Mouse (Mus musculus) myocyte (in vitro differentiated cells): Measurements from ENCODE around the gene Copb1. TPM values are rescaled to one million over a fixed set of nuclear protein-coding genes. Genes with fewer than 3 reads are reported as not detected.

Source experiments
- H3K27me3 ChIP-seq: one replicate; pipeline ENCODE4 v1.6.1; 2011; ENCODE audit not compliant: control insufficient read depth, insufficient read depth, insufficient read length
- H3K36me3 ChIP-seq: one replicate; pipeline ENCODE4 v1.6.1; 2011; ENCODE audit not compliant: control insufficient read depth, insufficient read depth
- H3K4me2 ChIP-seq: one replicate; pipeline ENCODE4 v1.6.1; 2011; ENCODE audit warnings: low read depth, control low read depth
- H3K4me3 ChIP-seq: one replicate; pipeline ENCODE4 v1.5.1; 2011; ENCODE audit warnings: mild to moderate bottlenecking, control low read depth, moderate library complexity
- H3K79me2 ChIP-seq: one replicate; pipeline ENCODE4 v1.6.1; 2011; ENCODE audit not compliant: control insufficient read depth, insufficient read depth
- H3ac ChIP-seq: one replicate; pipeline ENCODE4 v1.6.1; 2011; ENCODE audit not compliant: control insufficient read depth, insufficient read length
- CEBPB ChIP-seq: IDR thresholded peaks from 2 replicates; pipeline ENCODE4 v1.6.1; 2011; ENCODE audit warnings: mild to moderate bottlenecking, moderate library complexity; ENCODE audit not compliant: poor library complexity, insufficient read depth, severe bottlenecking
- E2F4 ChIP-seq: IDR thresholded peaks from one replicate; pipeline ENCODE4 v1.6.1; 2011; ENCODE audit warnings: mild to moderate bottlenecking, control low read depth, moderate library complexity; ENCODE audit not compliant: insufficient read depth
- MAX ChIP-seq: IDR thresholded peaks from one replicate; pipeline ENCODE4 v1.6.1; 2011; ENCODE audit warnings: low read depth, mild to moderate bottlenecking, control low read depth
- MYOD1 ChIP-seq, 3 experiments: IDR thresholded peaks; one replicate each; pipeline ENCODE4 v1.6.1; 2011; ENCODE audit warnings: control low read depth in 2 of 3, low read depth in 2 of 3, mild to moderate bottlenecking in 2 of 3, moderate library complexity in 1 of 3; ENCODE audit not compliant: insufficient read length in 2 of 3, control insufficient read depth in 1 of 3
- MYOG ChIP-seq, 3 experiments: IDR thresholded peaks; one replicate each; pipeline ENCODE4 v1.6.1; 2011; ENCODE audit warnings: control low read depth in 2 of 3, low read depth in 2 of 3, mild to moderate bottlenecking in 2 of 3; ENCODE audit not compliant: insufficient read length in 2 of 3, control insufficient read depth in 1 of 3, insufficient read depth in 1 of 3
- POLR2A ChIP-seq: IDR thresholded peaks from one replicate; pipeline ENCODE4 v1.6.1; 2011; ENCODE audit warnings: low read depth, mild to moderate bottlenecking, control low read depth, moderate library complexity; ENCODE audit not compliant: insufficient read length
- POLR2AphosphoS2 ChIP-seq: IDR thresholded peaks from one replicate; pipeline ENCODE4 v1.6.1; 2011; ENCODE audit warnings: low read depth, control low read depth; ENCODE audit not compliant: insufficient read length
- REST ChIP-seq: IDR thresholded peaks from one replicate; pipeline ENCODE4 v1.6.1; 2011; ENCODE audit warnings: mild to moderate bottlenecking, control low read depth, moderate library complexity; ENCODE audit not compliant: insufficient read depth, insufficient read length
- SRF ChIP-seq: IDR thresholded peaks from one replicate; pipeline ENCODE4 v1.6.1; 2011; ENCODE audit warnings: low read depth; ENCODE audit not compliant: control insufficient read depth, insufficient read length
- TCF12 ChIP-seq: IDR thresholded peaks from one replicate; pipeline ENCODE4 v1.6.1; 2011; ENCODE audit warnings: mild to moderate bottlenecking, control low read depth; ENCODE audit not compliant: poor library complexity, insufficient read depth, severe bottlenecking
- TCF3 ChIP-seq: IDR thresholded peaks from one replicate; pipeline ENCODE4 v1.6.1; 2011; ENCODE audit warnings: low read depth, control low read depth; ENCODE audit not compliant: insufficient read length
- USF1 ChIP-seq: IDR thresholded peaks from one replicate; pipeline ENCODE4 v1.6.1; 2011; ENCODE audit warnings: low read depth, mild to moderate bottlenecking, control low read depth, moderate library complexity
- polyA plus RNA-seq: library from polyadenylated mRNA; unstranded; fragments of >200 nt; fragmentation: generic; extraction: Trizol; gene quantifications from one replicate; pipeline ENCODE4 v1.2.1, GENCODE M21; 2012; ENCODE audit warnings: missing spikeins

Copb1 gene
- 52.4 TPM for polyA plus RNA-seq

- H3K27me3 ChIP-seq = no peaks in the 10 kb centered on the region
- peak within 1 kb of the TSS; percentile 89 for H3ac ChIP-seq
- H3K36me3 ChIP-seq = peaks cover 24% of the 10 kb centered on the region
- peaks cover 25% of the 10 kb centered on the region for H3K79me2 ChIP-seq
- peak within 1 kb of the TSS; percentile 91 for H3K4me2 ChIP-seq
- H3K4me3 ChIP-seq = peak within 1 kb of the TSS; percentile 67
- TF ChIP-seq POLR2AphosphoS2 (peak; percentile 90), MAX (no peak), TCF3 (peak; percentile 3), MYOD1 (IDR thresholded peaks at IDR 0.05; ENCODE audit: control insufficient read depth in 1 of 3, insufficient read length in 2 of 3, low read depth in 2 of 3) (no peak), TCF12 (no peak), CEBPB (no peak), POLR2A (peak; percentile 89), MYOG (IDR thresholded peaks at IDR 0.05; ENCODE audit: control insufficient read depth in 1 of 3, insufficient read depth in 1 of 3, insufficient read length in 2 of 3, low read depth in 2 of 3) (peak in 1 of 3 experiments; percentile 41), REST (no peak), USF1 (no peak), SRF (no peak), E2F4 (no peak)
Observed at GRCm38 (mm10) chr7:114253885-114254833, at the start of gene Copb1. Gene Copb1, minus strand, starts transcription at chr7:114254711.

GRCm38 (mm10) chr7:114301293-114301782 is 46.8 kb upstream of the Copb1 start:
- Histone ChIP-seq H3K4me3 (no peak overlapping the region), H3K36me3 (no peaks in the 10 kb centered on the region), H3K4me2 (no peak overlapping the region), H3K79me2 (no peaks in the 10 kb centered on the region), H3ac (no peak overlapping the region), H3K27me3 (no peaks in the 10 kb centered on the region)
- TF ChIP-seq MAX = no peak
- TF ChIP-seq POLR2AphosphoS2 = no peak
- no peak for TF ChIP-seq USF1
- TF ChIP-seq TCF3 = no peak
- no peak for TF ChIP-seq MYOD1 (IDR thresholded peaks at IDR 0.05; ENCODE audit: control insufficient read depth in 1 of 3, insufficient read length in 2 of 3, low read depth in 2 of 3)
- TF ChIP-seq TCF12 = no peak
- TF ChIP-seq MYOG (IDR thresholded peaks at IDR 0.05; ENCODE audit: control insufficient read depth in 1 of 3, insufficient read depth in 1 of 3, insufficient read length in 2 of 3, low read depth in 2 of 3) = no peak
- no peak for TF ChIP-seq CEBPB
- TF ChIP-seq SRF = no peak
- no peak for TF ChIP-seq POLR2A
- no peak for TF ChIP-seq REST

- no peak overlapping the region for H3K4me2 ChIP-seq
- no peak overlapping the region for H3K4me3 ChIP-seq
- no peaks in the 10 kb centered on the region for H3K79me2 ChIP-seq
- TF ChIP-seq CEBPB = no peak
- TF ChIP-seq TCF12 = no peak
- no peak for TF ChIP-seq REST
- TF ChIP-seq POLR2A = no peak
- TF ChIP-seq MAX = no peak
- TF ChIP-seq MYOG (IDR thresholded peaks at IDR 0.05; ENCODE audit: control insufficient read depth in 1 of 3, insufficient read depth in 1 of 3, insufficient read length in 2 of 3, low read depth in 2 of 3) = no peak
- TF ChIP-seq E2F4 = no peak
- TF ChIP-seq MYOD1 (IDR thresholded peaks at IDR 0.05; ENCODE audit: control insufficient read depth in 1 of 3, insufficient read length in 2 of 3, low read depth in 2 of 3) = no peak
- no peak for TF ChIP-seq TCF3
- no peak for TF ChIP-seq USF1
- no peak for TF ChIP-seq POLR2AphosphoS2
- no peak for TF ChIP-seq SRF
- no peaks in the 10 kb centered on the region for H3K36me3 ChIP-seq
- no peaks in the 10 kb centered on the region for H3K27me3 ChIP-seq
- H3ac ChIP-seq = no peak overlapping the region
Observed at GRCm38 (mm10) chr7:114300782-114301181, 46.3 kb upstream of the Copb1 start.

- no peak overlapping the region for H3K4me2 ChIP-seq
- TF ChIP-seq SRF = no peak
- TF ChIP-seq REST = no peak
- TF ChIP-seq MAX = no peak
- no peak for TF ChIP-seq POLR2A
- no peak for TF ChIP-seq MYOD1 (IDR thresholded peaks at IDR 0.05; ENCODE audit: control insufficient read depth in 1 of 3, insufficient read length in 2 of 3, low read depth in 2 of 3)
- no peak for TF ChIP-seq E2F4
- TF ChIP-seq POLR2AphosphoS2 = no peak
- no peak for TF ChIP-seq TCF3
- no peak for TF ChIP-seq MYOG (IDR thresholded peaks at IDR 0.05; ENCODE audit: control insufficient read depth in 1 of 3, insufficient read depth in 1 of 3, insufficient read length in 2 of 3, low read depth in 2 of 3)
- no peak for TF ChIP-seq TCF12
- TF ChIP-seq CEBPB = no peak
- no peak for TF ChIP-seq USF1
- no peak overlapping the region for H3ac ChIP-seq
- H3K27me3 ChIP-seq = no peaks in the 10 kb centered on the region
- no peak overlapping the region for H3K4me3 ChIP-seq
- H3K79me2 ChIP-seq = no peaks in the 10 kb centered on the region
- no peaks in the 10 kb centered on the region for H3K36me3 ChIP-seq
Observed at GRCm38 (mm10) chr7:114299247-114299646, 44.7 kb upstream of the Copb1 start.
